Mouse (Mus musculus) liver, adult 2 months (tissue): Measurements from ENCODE around the gene Wdr20. TPM values are rescaled to one million over a fixed set of nuclear protein-coding genes. Genes with fewer than 3 reads are reported as not detected.

ENCODE experiments used
- DNase-seq: peaks from one replicate; pipeline ENCODE4 v3.0.0-alpha.2; 2011; ENCODE audit warnings: low read depth, low spot score; ENCODE audit errors: extremely low read depth
- H3K27ac ChIP-seq: fragments of 200-500 bp; replicated peaks from 2 replicates; pipeline ENCODE4 v1.5.1; 2012; ENCODE audit warnings: low read depth, mild to moderate bottlenecking, control low read depth, inconsistent platforms, low read length; ENCODE audit not compliant: insufficient read depth
- H3K27me3 ChIP-seq: fragments of 200-500 bp; 2 replicates; pipeline ENCODE4 v1.6.1; 2012; ENCODE audit warnings: mild to moderate bottlenecking, moderate library complexity, low read length, inconsistent platforms; ENCODE audit not compliant: control insufficient read depth, insufficient read depth
- H3K36me3 ChIP-seq: fragments of 200-500 bp; 2 replicates; pipeline ENCODE4 v1.6.1; 2012; ENCODE audit warnings: low read length, inconsistent platforms; ENCODE audit not compliant: control insufficient read depth, insufficient read depth
- H3K4me1 ChIP-seq: fragments of 200-500 bp; 2 replicates; pipeline ENCODE4 v1.6.1; 2011; ENCODE audit warnings: low read length; ENCODE audit not compliant: control insufficient read depth, insufficient read depth
- H3K4me3 ChIP-seq: fragments of 200-500 bp; 2 replicates; pipeline ENCODE4 v1.5.1; 2011; ENCODE audit warnings: low read depth, mild to moderate bottlenecking, control low read depth, low read length, moderate library complexity; ENCODE audit not compliant: insufficient read depth
- H3K79me2 ChIP-seq: fragments of 200-500 bp; 2 replicates; pipeline ENCODE4 v1.6.1; 2012; ENCODE audit warnings: inconsistent platforms, mild to moderate bottlenecking, low read length, moderate library complexity; ENCODE audit not compliant: control insufficient read depth, insufficient read depth
- H3K9ac ChIP-seq: fragments of 200-500 bp; 2 replicates; pipeline ENCODE4 v1.6.1; 2012; ENCODE audit warnings: low read depth, mild to moderate bottlenecking, control low read depth, inconsistent platforms, low read length
- CTCF ChIP-seq: fragments of 200-500 bp; IDR thresholded peaks from 2 replicates; pipeline ENCODE4 v1.5.1; 2011; ENCODE audit warnings: low read depth, low read length, control low read depth
- POLR2A ChIP-seq: fragments of 200-500 bp; IDR thresholded peaks from 2 replicates; pipeline ENCODE4 v1.6.1; 2011; ENCODE audit warnings: low read length, control low read depth; ENCODE audit not compliant: insufficient read depth; ENCODE audit errors: extremely low read depth
- WGBS: fragments of 180-500 bp; shearing (Covaris S2); methylation state at CpG from one replicate; pipeline ENCODE4 v1.1.7; 2018; 5-methylcytosine and 5-hydroxymethylcytosine counted together
- polyA plus RNA-seq: library from polyadenylated mRNA; depleted of rRNA; stranded (reverse); fragments of >200 nt; gene quantifications from 2 replicates; pipeline ENCODE4 v1.2.3, GENCODE M21; 2012
- total RNA-seq: library from RNA; depleted of rRNA; stranded (reverse); fragments of >200 nt; gene quantifications from 2 replicates; pipeline ENCODE4 v1.2.3, GENCODE M21; 2014

Wdr20 gene
- total and polyA plus RNA-seq, 2 experiments: 16.5 to 21.0 TPM

GRCm38 (mm10) chr12:110797202-110797601, 59.5 kb downstream of the Wdr20 start:
- no peaks in the 10 kb centered on the region for H3K27me3 ChIP-seq
- no peak for DNase-seq
- 0 out of 2 replicates have a peak, but pooled peaks cover 3% of the 10 kb centered on the region for H3K79me2 ChIP-seq
- H3K4me1 ChIP-seq: no peaks in the 10 kb centered on the region
- no peak overlapping the region for H3K4me3 ChIP-seq
- no peak overlapping the region for H3K27ac ChIP-seq
- TF ChIP-seq POLR2A: no peak
- TF ChIP-seq CTCF: no peak
- no peaks in the 10 kb centered on the region for H3K36me3 ChIP-seq
- WGBS: 95% methylated on average over 6 of the region's 6 CpGs
- H3K9ac ChIP-seq: no peak overlapping the region

- TF ChIP-seq CTCF (no peak), POLR2A (no peak)
- H3K9ac ChIP-seq: no peak overlapping the region
- no peaks in the 10 kb centered on the region for H3K27me3 ChIP-seq
- 0 out of 2 replicates have a peak, but pooled peaks cover 3% of the 10 kb centered on the region for H3K79me2 ChIP-seq
- H3K36me3 ChIP-seq: no peaks in the 10 kb centered on the region
- no peak overlapping the region for H3K27ac ChIP-seq
- DNase-seq: no peak
- no peak overlapping the region for H3K4me3 ChIP-seq
- no peaks in the 10 kb centered on the region for H3K4me1 ChIP-seq
- WGBS: 73% methylated on average over 10 of the region's 10 CpGs
These were observed 60.2 kb downstream of the Wdr20 start for GRCm38 (mm10) chr12:110797842-110798431.

- Histone ChIP-seq H3K79me2 (0 out of 2 replicates have a peak, but pooled peaks cover 3% of the 10 kb centered on the region), H3K4me1 (no peaks in the 10 kb centered on the region), H3K27ac (no peak overlapping the region), H3K9ac (no peak overlapping the region), H3K4me3 (no peak overlapping the region), H3K36me3 (no peaks in the 10 kb centered on the region), H3K27me3 (no peaks in the 10 kb centered on the region)
- no peak for DNase-seq
- WGBS: 88% methylated on average over 4 of the region's 4 CpGs
- TF ChIP-seq POLR2A (no peak), CTCF (no peak)
These were observed 61.5 kb downstream of the Wdr20 start for GRCm38 (mm10) chr12:110799226-110799625.

GRCm38 (mm10) chr12:110801876-110802464, 64.2 kb downstream of the Wdr20 start:
- no peak for TF ChIP-seq CTCF
- TF ChIP-seq POLR2A: no peak
- H3K36me3 ChIP-seq: no peaks in the 10 kb centered on the region
- H3K79me2 ChIP-seq: no peaks in the 10 kb centered on the region
- H3K27ac ChIP-seq: no peak overlapping the region
- no peaks in the 10 kb centered on the region for H3K27me3 ChIP-seq
- no peak overlapping the region for H3K4me3 ChIP-seq
- no peaks in the 10 kb centered on the region for H3K4me1 ChIP-seq
- H3K9ac ChIP-seq: no peak overlapping the region
- WGBS: 89% methylated on average over 10 of the region's 10 CpGs
- DNase-seq: no peak

- Histone ChIP-seq H3K4me3 (no peak overlapping the region), H3K36me3 (no peaks in the 10 kb centered on the region), H3K79me2 (no peaks in the 10 kb centered on the region), H3K27me3 (no peaks in the 10 kb centered on the region), H3K27ac (no peak overlapping the region), H3K4me1 (no peaks in the 10 kb centered on the region), H3K9ac (no peak overlapping the region)
- DNase-seq: no peak
- 93% methylated on average over 5 of the region's 5 CpGs for WGBS
- TF ChIP-seq POLR2A: no peak
- TF ChIP-seq CTCF: no peak
These were observed 65.0 kb downstream of the Wdr20 start for GRCm38 (mm10) chr12:110802674-110803297.

- no peaks in the 10 kb centered on the region for H3K79me2 ChIP-seq
- H3K9ac ChIP-seq: no peak overlapping the region
- 67% methylated on average over 10 of the region's 10 CpGs for WGBS
- H3K27me3 ChIP-seq: no peaks in the 10 kb centered on the region
- H3K36me3 ChIP-seq: no peaks in the 10 kb centered on the region
- no peaks in the 10 kb centered on the region for H3K4me1 ChIP-seq
- no peak for TF ChIP-seq CTCF
- H3K27ac ChIP-seq: no peak overlapping the region
- DNase-seq: no peak
- no peak overlapping the region for H3K4me3 ChIP-seq
These were observed 66.5 kb downstream of the Wdr20 start for GRCm38 (mm10) chr12:110804261-110804660.
